Mouse (Mus musculus): ENCODE results near the gene Calml4.

DNA sequence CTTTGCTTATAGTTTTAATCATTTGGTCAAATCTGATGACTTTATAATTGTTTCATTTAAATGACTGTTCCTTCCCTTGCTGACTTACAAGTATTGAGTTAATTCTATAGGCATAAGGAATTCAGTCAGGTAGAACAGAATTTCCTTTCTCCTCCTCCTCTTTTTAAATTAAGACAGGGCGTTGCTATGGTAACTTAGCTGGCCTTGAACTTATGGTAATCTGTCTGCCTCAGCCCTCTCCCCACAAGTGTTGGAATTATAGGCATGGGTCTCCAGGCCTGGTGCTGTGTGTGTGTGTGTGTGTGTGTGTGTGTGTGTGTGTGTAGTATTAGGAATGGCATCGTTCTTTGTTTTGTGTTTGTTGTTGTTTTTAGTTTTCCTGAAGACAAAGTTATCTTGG, 43.9 kb downstream of the Calml4 start:
- TF ChIP-seq CTCF (IDR thresholded peaks at IDR 0.05 in 2 of 3, conservative IDR thresholded peaks at IDR 0.05 in 1 of 3; ENCODE audit: control insufficient read depth in 1 of 3, insufficient read depth in 1 of 3, low read depth in 2 of 3, low read length in 3 of 3, poor library complexity in 1 of 3, severe bottlenecking in 1 of 3): no peak
- no peak for TF ChIP-seq POLR2A (IDR thresholded peaks at IDR 0.05; ENCODE audit: control insufficient read depth in 1 of 2, insufficient read depth in 1 of 2, low read depth in 1 of 2, low read length in 2 of 2, poor library complexity in 1 of 2)
- TF ChIP-seq POLR2AphosphoS2 (IDR thresholded peaks at IDR 0.05; ENCODE audit: low read length): no peak
- no peak for TF ChIP-seq TBP (IDR thresholded peaks at IDR 0.05; ENCODE audit: low read depth, low read length)

All from MEL (cell line).